Mouse (Mus musculus) retina, embryonic 14.5 days (tissue): Measurements from ENCODE around the gene Fgfr2.

Experiments used
- DNase-seq: peaks from one replicate; pipeline ENCODE4 v3.0.0-alpha.2; 2015; ENCODE audit warnings: low spot score

Fgfr2 gene

GRCm38 (mm10) chr7:130838658-130839025 is 2284.5 kb downstream of the Fgfr2 start:
- DNase-seq, result peak; percentile 44

- peak; percentile 97 for DNase-seq
Measured at GRCm38 (mm10) chr7:130837941-130838657, 2285.1 kb downstream of the Fgfr2 start.

GRCm38 (mm10) chr7:130836066-130836465 is 2287.1 kb downstream of the Fgfr2 start:
- DNase-seq, result no peak

- DNase-seq, result peak; percentile 80
Measured at GRCm38 (mm10) chr7:130834958-130835861, 2287.9 kb downstream of the Fgfr2 start.

GRCm38 (mm10) chr7:130834299-130834698 is 2288.9 kb downstream of the Fgfr2 start:
- peak; percentile 70 for DNase-seq

- no peak for DNase-seq
Measured at GRCm38 (mm10) chr7:130831586-130831985, 2291.6 kb downstream of the Fgfr2 start.

GRCm38 (mm10) chr7:130828475-130828874 is 2294.7 kb downstream of the Fgfr2 start:
- no peak for DNase-seq

GRCm38 (mm10) chr7:130827844-130828403 is 2295.2 kb downstream of the Fgfr2 start:
- no peak for DNase-seq

- peak; percentile 83 for DNase-seq
Measured at GRCm38 (mm10) chr7:130827431-130827830, 2295.7 kb downstream of the Fgfr2 start.

GRCm38 (mm10) chr7:130826343-130826742 is 2296.8 kb downstream of the Fgfr2 start:
- DNase-seq, result no peak

- no peak for DNase-seq
Measured at GRCm38 (mm10) chr7:130823992-130824391, 2299.2 kb downstream of the Fgfr2 start.

GRCm38 (mm10) chr7:130819624-130820023 is 2303.5 kb downstream of the Fgfr2 start:
- no peak for DNase-seq

- no peak for DNase-seq
Measured at GRCm38 (mm10) chr7:130818813-130819212, 2304.3 kb downstream of the Fgfr2 start.

GRCm38 (mm10) chr7:130816243-130816642 is 2306.9 kb downstream of the Fgfr2 start:
- DNase-seq, result no peak

- no peak for DNase-seq
Measured at GRCm38 (mm10) chr7:130815601-130816000, 2307.5 kb downstream of the Fgfr2 start.

GRCm38 (mm10) chr7:130812407-130812806 is 2310.7 kb downstream of the Fgfr2 start:
- DNase-seq, result no peak

- no peak for DNase-seq
Measured at GRCm38 (mm10) chr7:130810238-130810637, 2312.9 kb downstream of the Fgfr2 start.

- DNase-seq, result no peak
Measured at GRCm38 (mm10) chr7:130808694-130809093, 2314.5 kb downstream of the Fgfr2 start.

- no peak for DNase-seq
Measured at GRCm38 (mm10) chr7:130807749-130808148, 2315.4 kb downstream of the Fgfr2 start.

GRCm38 (mm10) chr7:130804991-130805390 is 2318.2 kb downstream of the Fgfr2 start:
- no peak for DNase-seq

GRCm38 (mm10) chr7:130803251-130803825 is 2319.8 kb downstream of the Fgfr2 start:
- DNase-seq, result no peak

GRCm38 (mm10) chr7:130801811-130802210 is 2321.3 kb downstream of the Fgfr2 start:
- no peak for DNase-seq
